Mouse (Mus musculus) common myeloid progenitor, adult 5-6 weeks (primary cell): ENCODE results near the gene Pigp. TPM values are rescaled to one million over a fixed set of nuclear protein-coding genes. Genes with fewer than 3 reads are reported as not detected.

Experiments used
- ATAC-seq: replicated peaks from 2 replicates; pipeline ENCODE4 v1.8.0; 2016; ENCODE audit warnings: low read depth, mild to moderate bottlenecking, moderate TSS enrichment, inconsistent platforms; ENCODE audit not compliant: poor library complexity, severe bottlenecking
- total RNA-seq: library from RNA; stranded (forward); fragments of 200-1000, 187-1606 nt; gene quantifications from 2 replicates; pipeline ENCODE4 v1.2.3, GENCODE M21; 2017

The Pigp gene
- total RNA-seq, 1 experiment from 2014 or later, result 31.0 TPM

GRCm38 (mm10) chr16:94326008-94326407 is 45.6 kb downstream of the Pigp start:
- ATAC-seq, result no peak

GRCm38 (mm10) chr16:94323681-94324080 is 48.0 kb downstream of the Pigp start:
- ATAC-seq, result no peak

DNA sequence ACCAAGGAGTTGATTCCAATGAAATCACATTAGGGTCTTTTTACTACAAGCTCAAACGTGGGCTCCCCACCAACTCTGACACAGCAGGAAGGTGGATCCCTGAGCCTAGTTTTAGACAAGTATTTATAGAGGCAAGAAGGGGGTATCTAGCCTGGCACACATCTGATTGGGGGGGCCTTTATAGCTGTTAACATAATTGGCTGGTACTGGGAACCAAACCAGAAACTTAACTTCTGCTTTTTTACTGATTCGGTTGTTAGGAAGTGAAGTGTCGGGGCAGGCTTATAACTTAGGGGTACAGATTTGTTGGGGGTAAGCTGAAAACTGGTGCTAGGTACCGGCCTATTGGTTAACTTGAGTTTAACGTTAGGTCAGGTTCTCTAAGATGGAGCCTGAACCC is 51.4 kb downstream of the Pigp start:
- 0 out of 2 replicates have a peak, but pooled peaks have one; percentile 16 for ATAC-seq

- no peak; the same call in 1 of the 2 replicates for ATAC-seq
Observed at GRCm38 (mm10) chr16:94317752-94318151, 53.9 kb downstream of the Pigp start.

DNA sequence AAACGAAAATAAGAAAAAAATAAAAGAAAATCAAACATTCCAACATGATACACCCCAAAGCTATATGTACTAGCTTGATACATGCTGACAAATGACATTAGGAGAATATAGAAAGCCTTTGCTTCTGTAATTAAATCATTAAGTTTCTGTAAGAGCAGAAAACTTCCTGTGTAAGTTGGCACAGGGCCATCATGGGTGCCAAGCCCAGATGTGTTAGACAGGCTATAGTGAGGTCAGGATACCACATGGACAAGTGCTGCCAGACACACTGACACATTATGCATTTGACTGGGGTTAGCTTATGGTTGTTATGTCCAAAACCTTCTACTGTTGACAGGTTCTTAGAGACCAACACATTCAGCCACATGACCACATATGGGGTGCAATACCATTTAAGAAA is 56.4 kb downstream of the Pigp start:
- no peak for ATAC-seq

GRCm38 (mm10) chr16:94314626-94315025 is 57.0 kb downstream of the Pigp start:
- no peak for ATAC-seq

DNA sequence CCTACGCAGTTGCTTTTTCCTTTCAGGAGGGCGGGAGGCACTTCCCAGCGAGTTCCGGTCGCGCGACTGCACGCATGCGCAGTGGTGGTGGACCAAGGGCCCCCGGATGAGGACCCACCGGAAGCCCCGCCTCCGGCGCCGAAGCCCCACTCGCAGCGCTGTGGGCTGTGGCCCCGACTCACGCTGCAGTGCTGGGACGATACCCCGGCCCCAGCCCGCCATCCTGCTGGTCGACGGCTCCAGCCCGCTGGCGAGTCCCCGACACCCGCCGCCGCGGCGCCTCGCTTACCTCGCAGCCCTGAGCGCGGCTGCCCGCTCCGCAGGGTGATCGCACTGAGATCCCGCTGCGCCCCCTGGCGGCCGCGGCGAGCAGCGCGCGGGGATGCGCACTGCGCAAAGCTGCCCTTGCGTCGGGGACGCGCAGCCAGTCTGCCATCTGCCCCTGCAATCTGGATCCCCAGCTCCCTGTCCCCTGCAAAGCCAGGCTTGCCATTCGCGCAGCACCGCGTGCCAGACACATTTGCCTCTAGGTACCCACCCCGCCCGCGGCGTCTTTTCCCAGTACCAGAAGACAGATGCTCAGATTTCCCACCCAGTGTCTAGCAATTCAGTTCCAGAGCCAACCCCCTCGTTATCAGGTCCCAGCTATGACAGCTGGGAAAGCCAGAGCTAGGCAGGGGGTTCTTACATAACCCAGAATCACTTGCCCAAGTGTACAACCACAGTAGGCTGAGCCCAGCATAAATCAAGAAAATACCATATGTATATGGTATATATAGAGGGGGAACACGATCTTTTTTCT is 58.2 kb downstream of the Pigp start, which contains the start of gene Hlcs:
Gene Hlcs (minus strand): TSS at position 343 of the 802 bp plus-strand sequence.
- peak; percentile 80 for ATAC-seq

GRCm38 (mm10) chr16:94312663-94313228 is 58.9 kb downstream of the Pigp start:
- ATAC-seq, result peak; percentile 86

- ATAC-seq, result no peak
Observed at GRCm38 (mm10) chr16:94311931-94312330, 59.7 kb downstream of the Pigp start.

GRCm38 (mm10) chr16:94311416-94311815 is 60.2 kb downstream of the Pigp start:
- ATAC-seq, result no peak

- ATAC-seq, result no peak
Observed at GRCm38 (mm10) chr16:94309025-94309424, 62.6 kb downstream of the Pigp start.

Other genes with a start within 250 kb of the Pigp start
- gene Hlcs, start 58.3 kb downstream of the Pigp start, total RNA-seq, result 8.7 and 11.3 TPM in 2 replicates
- gene Ripply3, start 43.4 kb downstream of the Pigp start, total RNA-seq, result not detected in 2 replicates
- gene Ttc3, start 1.2 kb downstream of the Pigp start, total RNA-seq, result 243 and 254 TPM in 2 replicates
- 9.3 and 20.8 TPM in 2 replicates for gene Vps26c, start 155.0 kb upstream of the Pigp start, total RNA-seq
- 72.9 and 77.1 TPM in 2 replicates for gene Dyrk1a, start 198.2 kb upstream of the Pigp start, total RNA-seq